Mouse (Mus musculus) heart, embryonic 15.5 days (tissue): ENCODE results near the gene Atg5. TPM values are rescaled to one million over a fixed set of nuclear protein-coding genes. Genes with fewer than 3 reads are reported as not detected.

ENCODE experiments used
- ATAC-seq: fragments of 200-750 bp; cut with Nextera tagmentation; replicated peaks from 2 replicates; pipeline ENCODE4 v1.8.0; 2017; ENCODE audit warnings: low read depth, moderate TSS enrichment; ENCODE audit not compliant: insufficient number of reproducible peaks, insufficient read depth, low FRiP score
- H3K27ac ChIP-seq: fragments of 300-500 bp; sonication (generic); 2 replicates; pipeline ENCODE4 v1.5.1; 2015; ENCODE audit warnings: mild to moderate bottlenecking, inconsistent platforms
- H3K27me3 ChIP-seq: fragments of 300-500 bp; sonication (generic); 2 replicates; pipeline ENCODE4 v1.6.1; 2015; ENCODE audit warnings: inconsistent platforms
- H3K36me3 ChIP-seq: fragments of 300-500 bp; sonication (generic); 2 replicates; pipeline ENCODE4 v1.6.1; 2015; ENCODE audit warnings: mild to moderate bottlenecking, inconsistent platforms
- H3K4me1 ChIP-seq: fragments of 300-500 bp; sonication (generic); replicated peaks from 2 replicates; pipeline ENCODE4 v1.6.1; 2015; ENCODE audit warnings: inconsistent platforms
- H3K4me2 ChIP-seq: fragments of 300-500 bp; sonication (generic); 2 replicates; pipeline ENCODE4 v1.6.1; 2015; ENCODE audit warnings: inconsistent platforms, mild to moderate bottlenecking, moderate library complexity
- H3K4me3 ChIP-seq: fragments of 300-500 bp; sonication (generic); 2 replicates; pipeline ENCODE4 v1.5.1; 2015; ENCODE audit warnings: mild to moderate bottlenecking, inconsistent platforms
- H3K9ac ChIP-seq: fragments of 300-500 bp; sonication (generic); 2 replicates; pipeline ENCODE4 v1.6.1; 2015; ENCODE audit warnings: mild to moderate bottlenecking, inconsistent platforms
- H3K9me3 ChIP-seq: fragments of 300-500 bp; sonication (generic); replicated peaks from 2 replicates; pipeline ENCODE4 v1.6.1; 2016; ENCODE audit warnings: inconsistent platforms
- WGBS: fragments of 180-500 bp; shearing (Covaris S2); methylation state at CpG from one replicate; pipeline ENCODE4 v1.1.7; 2015; ENCODE audit warnings: mixed read lengths; 5-methylcytosine and 5-hydroxymethylcytosine counted together
- polyA plus RNA-seq: library from polyadenylated mRNA; unstranded; fragments of >200 nt; fragmentation: Nextera tagmentation; extraction: Ambion mirVana; gene quantifications from 2 replicates; pipeline ENCODE4 v1.2.1, GENCODE M21; 2015

The Atg5 gene
- polyA plus RNA-seq, 1 experiment from 2014 or later = 23.5 TPM

DNA sequence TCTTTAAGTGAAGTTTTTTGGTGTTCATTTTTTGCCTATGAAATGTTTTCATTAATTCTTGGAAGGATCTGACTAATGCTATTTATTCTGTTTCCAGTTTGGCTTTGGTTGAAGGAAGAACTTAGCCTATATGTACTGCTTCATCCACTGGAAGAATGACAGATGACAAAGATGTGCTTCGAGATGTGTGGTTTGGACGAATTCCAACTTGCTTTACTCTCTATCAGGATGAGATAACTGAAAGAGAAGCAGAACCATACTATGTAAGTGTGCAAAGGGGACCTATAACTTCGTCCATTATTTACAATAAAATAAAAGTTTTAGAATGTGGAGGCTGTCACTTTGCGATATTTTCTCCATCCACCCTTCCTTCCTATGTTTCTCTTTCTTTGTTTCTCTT is 17.8 kb downstream of the Atg5 start:
- H3K4me3 ChIP-seq = no peak overlapping the region
- no peak overlapping the region for H3K4me2 ChIP-seq
- H3K27ac ChIP-seq = no peak overlapping the region
- 71% methylated on average over 4 of the region's 4 CpGs for WGBS
- peaks cover 21% of the 10 kb centered on the region; the same call in 1 of the 2 replicates for H3K36me3 ChIP-seq
- H3K4me1 ChIP-seq = peaks cover 5% of the 10 kb centered on the region
- no peak for ATAC-seq
- H3K9me3 ChIP-seq = no peaks in the 10 kb centered on the region
- no peaks in the 10 kb centered on the region for H3K27me3 ChIP-seq
- H3K9ac ChIP-seq = no peak overlapping the region

GRCm38 (mm10) chr10:44290876-44291275 is 22.7 kb downstream of the Atg5 start:
- Histone ChIP-seq H3K36me3 (peaks cover 27% of the 10 kb centered on the region; the same call in 1 of the 2 replicates), H3K4me3 (no peak overlapping the region), H3K27me3 (no peaks in the 10 kb centered on the region), H3K9ac (no peak overlapping the region), H3K4me2 (no peak overlapping the region), H3K27ac (no peak overlapping the region), H3K4me1 (no peaks in the 10 kb centered on the region), H3K9me3 (no peaks in the 10 kb centered on the region)
- no peak for ATAC-seq
- 88% methylated on average over 2 of the region's 2 CpGs for WGBS

DNA sequence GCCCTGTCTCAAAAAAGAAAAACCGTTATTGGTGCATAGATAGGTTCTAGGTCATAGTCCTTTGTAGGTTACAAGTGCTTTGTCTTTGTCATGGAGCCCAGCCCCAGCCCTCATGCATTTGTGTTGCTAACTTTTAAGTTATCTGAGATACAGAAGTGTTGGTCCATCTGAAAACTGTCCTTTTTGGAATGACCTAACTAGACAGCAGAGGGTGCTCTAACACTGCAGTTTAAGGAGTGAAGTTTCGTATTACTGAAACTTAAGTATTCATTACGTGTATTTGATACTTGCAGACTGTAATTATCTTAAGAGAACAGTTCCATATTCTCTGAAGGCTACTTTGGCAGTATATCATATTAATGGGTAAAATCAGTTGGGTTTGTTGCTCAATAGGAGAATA is 24.0 kb downstream of the Atg5 start:
- Histone ChIP-seq H3K36me3 (peaks cover 18% of the 10 kb centered on the region; the same call in 1 of the 2 replicates), H3K4me1 (no peaks in the 10 kb centered on the region), H3K4me2 (no peak overlapping the region), H3K9ac (no peak overlapping the region), H3K4me3 (no peak overlapping the region), H3K27me3 (no peaks in the 10 kb centered on the region), H3K27ac (no peak overlapping the region), H3K9me3 (no peaks in the 10 kb centered on the region)
- ATAC-seq = no peak
- WGBS = 51% methylated on average over 3 of the region's 3 CpGs

DNA sequence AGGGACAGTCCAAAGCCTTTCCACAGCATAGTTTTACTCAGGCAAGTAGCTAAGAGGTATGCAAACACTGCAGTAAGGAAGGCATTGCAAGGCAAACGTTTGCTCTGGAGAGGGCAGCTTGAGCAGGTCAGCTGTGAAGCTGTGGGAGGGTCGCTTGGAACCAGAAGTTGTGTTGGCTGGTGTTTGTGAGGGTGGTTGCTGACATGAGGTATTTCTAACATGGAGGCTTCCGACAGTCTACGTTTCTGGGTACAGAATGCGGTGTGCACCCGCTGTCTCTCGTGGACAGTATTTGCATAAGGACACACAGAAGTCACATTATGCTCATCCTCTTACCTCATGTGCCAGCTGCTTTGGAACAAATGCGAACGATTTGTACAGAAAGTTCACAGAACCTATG is 31.0 kb downstream of the Atg5 start:
- Histone ChIP-seq H3K4me2 (no peak overlapping the region), H3K36me3 (peaks cover 6% of the 10 kb centered on the region), H3K27ac (no peak overlapping the region), H3K4me3 (no peak overlapping the region), H3K9me3 (no peaks in the 10 kb centered on the region), H3K4me1 (no peaks in the 10 kb centered on the region), H3K27me3 (no peaks in the 10 kb centered on the region), H3K9ac (no peak overlapping the region)
- 77% methylated on average over 9 of the region's 9 CpGs for WGBS
- ATAC-seq = no peak

DNA sequence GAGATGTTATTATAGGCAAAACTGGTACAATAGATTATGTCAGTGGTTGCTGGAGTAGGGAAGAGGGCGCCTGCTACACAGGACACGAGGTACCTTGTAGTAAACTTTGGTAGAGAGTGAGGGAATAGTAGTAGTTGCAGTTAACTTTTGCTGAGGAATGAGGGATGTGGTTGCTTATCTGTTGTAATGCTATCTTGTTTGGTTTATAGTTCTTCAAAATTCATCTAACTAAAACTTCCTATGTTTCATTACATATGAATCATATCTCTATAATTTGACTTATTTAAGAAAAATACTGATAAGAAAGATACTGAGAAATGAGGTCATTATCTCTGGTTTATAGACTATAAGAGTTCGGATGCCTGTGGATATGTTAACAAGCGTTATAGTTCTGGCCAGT is 31.9 kb downstream of the Atg5 start:
- Histone ChIP-seq H3K36me3 (peaks cover 9% of the 10 kb centered on the region), H3K27ac (no peak overlapping the region), H3K4me1 (no peaks in the 10 kb centered on the region), H3K9ac (no peak overlapping the region), H3K27me3 (no peaks in the 10 kb centered on the region), H3K9me3 (no peaks in the 10 kb centered on the region), H3K4me3 (no peak overlapping the region), H3K4me2 (no peak overlapping the region)
- no peak for ATAC-seq
- WGBS = 80% methylated on average over 4 of the region's 4 CpGs

DNA sequence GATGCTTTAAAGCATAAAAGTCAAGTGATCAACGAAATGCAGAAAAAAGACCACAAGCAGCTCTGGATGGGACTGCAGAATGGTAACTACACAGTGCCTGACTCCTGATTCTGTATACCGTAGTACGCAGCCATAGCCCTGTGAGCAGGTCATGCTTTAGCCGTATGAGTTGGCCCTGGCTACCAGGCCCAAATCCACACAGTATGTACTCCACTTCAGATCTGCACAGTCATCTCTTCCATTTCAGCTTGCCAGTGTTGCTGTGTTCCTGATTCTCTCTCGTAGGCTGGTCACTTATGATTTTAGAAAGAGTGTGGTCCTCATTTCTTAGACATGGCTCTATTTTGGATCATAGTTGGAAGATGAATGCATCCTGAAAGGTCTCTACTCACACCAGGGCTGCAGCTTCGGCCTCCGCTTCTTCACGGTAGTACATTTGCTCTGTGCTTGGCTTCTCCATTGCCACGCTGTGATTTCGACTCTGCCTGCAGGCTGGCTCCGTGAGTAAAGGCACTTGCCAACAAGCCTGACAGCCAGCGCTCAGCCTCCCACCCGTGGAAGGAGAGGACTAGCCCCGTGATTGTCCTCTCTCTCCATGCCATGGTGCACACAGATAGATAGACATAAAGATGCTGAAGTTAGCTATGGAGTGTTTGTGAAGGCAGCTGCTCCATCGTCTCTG is 35.6 kb downstream of the Atg5 start:
- H3K27me3 ChIP-seq = no peaks in the 10 kb centered on the region
- no peak overlapping the region for H3K4me2 ChIP-seq
- H3K36me3 ChIP-seq = peaks cover 6% of the 10 kb centered on the region
- ATAC-seq = no peak
- H3K9ac ChIP-seq = no peak overlapping the region
- WGBS = 91% methylated on average over 15 of the region's 15 CpGs
- no peaks in the 10 kb centered on the region for H3K9me3 ChIP-seq
- peaks cover 6% of the 10 kb centered on the region; the same call in 1 of the 2 replicates for H3K4me1 ChIP-seq
- no peak overlapping the region for H3K4me3 ChIP-seq
- H3K27ac ChIP-seq = no peak overlapping the region

DNA sequence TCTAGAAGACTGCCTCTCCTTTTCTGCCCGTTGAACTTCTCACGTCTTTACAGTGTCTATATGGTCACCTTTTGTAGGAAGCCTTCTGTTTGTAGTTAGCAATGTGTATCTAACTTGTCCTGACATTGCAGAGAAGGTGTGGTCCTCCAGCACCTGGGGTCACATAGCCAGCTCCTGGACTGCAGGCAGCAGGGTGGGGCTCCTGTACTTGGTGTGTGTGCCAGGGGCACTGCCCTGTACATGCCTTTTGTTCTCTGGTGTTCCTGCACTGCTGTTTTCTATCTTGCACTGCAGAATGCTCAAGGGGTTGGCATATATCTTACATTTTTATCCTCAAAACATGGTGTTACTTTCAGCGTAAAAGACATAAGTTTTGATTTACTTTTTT is 36.2 kb downstream of the Atg5 start:
- H3K4me1 ChIP-seq = peaks cover 6% of the 10 kb centered on the region; the same call in 1 of the 2 replicates
- no peak overlapping the region for H3K4me3 ChIP-seq
- no peak overlapping the region for H3K4me2 ChIP-seq
- peaks cover 6% of the 10 kb centered on the region for H3K36me3 ChIP-seq
- H3K9me3 ChIP-seq = no peaks in the 10 kb centered on the region
- no peaks in the 10 kb centered on the region for H3K27me3 ChIP-seq
- no peak overlapping the region for H3K9ac ChIP-seq
- 95% methylated on average over 3 of the region's 3 CpGs for WGBS
- no peak for ATAC-seq
- H3K27ac ChIP-seq = no peak overlapping the region

GRCm38 (mm10) chr10:44304845-44305244 is 36.7 kb downstream of the Atg5 start:
- no peak for ATAC-seq
- Histone ChIP-seq H3K9ac (no peak overlapping the region), H3K36me3 (peaks cover 6% of the 10 kb centered on the region), H3K4me2 (no peak overlapping the region), H3K9me3 (no peaks in the 10 kb centered on the region), H3K27ac (no peak overlapping the region), H3K4me1 (peaks cover 6% of the 10 kb centered on the region; the same call in 1 of the 2 replicates), H3K27me3 (no peaks in the 10 kb centered on the region), H3K4me3 (no peak overlapping the region)
- WGBS = 86% methylated on average over 3 of the region's 3 CpGs

DNA sequence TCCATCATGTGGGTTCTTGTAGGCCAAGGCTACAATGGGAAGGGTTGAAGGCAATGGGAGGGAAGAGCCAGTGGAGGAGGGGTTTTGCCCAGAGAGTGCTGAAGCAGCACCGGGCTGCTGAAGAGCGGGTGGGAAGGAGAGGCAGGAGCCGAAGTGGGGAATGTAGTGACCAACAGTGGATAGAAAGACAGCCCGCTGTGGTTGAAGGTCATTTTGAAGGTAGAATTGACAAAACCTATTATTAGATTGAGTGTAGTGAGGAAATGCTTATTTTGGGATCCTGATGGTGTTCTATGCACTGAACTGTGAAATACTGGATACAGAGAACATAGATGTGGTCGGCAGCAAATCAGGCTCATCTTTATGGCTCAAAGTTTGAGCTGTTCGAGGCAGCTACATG is 38.1 kb downstream of the Atg5 start:
- H3K4me3 ChIP-seq = no peak overlapping the region
- ATAC-seq = no peak
- no peak overlapping the region for H3K9ac ChIP-seq
- H3K36me3 ChIP-seq = peaks cover 6% of the 10 kb centered on the region
- no peak overlapping the region for H3K4me2 ChIP-seq
- peaks cover 6% of the 10 kb centered on the region; the same call in 1 of the 2 replicates for H3K4me1 ChIP-seq
- H3K9me3 ChIP-seq = no peaks in the 10 kb centered on the region
- 67% methylated on average over 6 of the region's 6 CpGs for WGBS
- no peaks in the 10 kb centered on the region for H3K27me3 ChIP-seq
- H3K27ac ChIP-seq = no peak overlapping the region

- peaks cover 6% of the 10 kb centered on the region for H3K36me3 ChIP-seq
- no peak overlapping the region for H3K9ac ChIP-seq
- H3K9me3 ChIP-seq = no peaks in the 10 kb centered on the region
- H3K27me3 ChIP-seq = no peaks in the 10 kb centered on the region
- no peak for ATAC-seq
- no peak overlapping the region for H3K4me3 ChIP-seq
- no peak overlapping the region for H3K27ac ChIP-seq
- no peak overlapping the region for H3K4me2 ChIP-seq
- H3K4me1 ChIP-seq = peaks cover 6% of the 10 kb centered on the region; the same call in 1 of the 2 replicates
Observed at GRCm38 (mm10) chr10:44308280-44308679, 40.1 kb downstream of the Atg5 start.

DNA sequence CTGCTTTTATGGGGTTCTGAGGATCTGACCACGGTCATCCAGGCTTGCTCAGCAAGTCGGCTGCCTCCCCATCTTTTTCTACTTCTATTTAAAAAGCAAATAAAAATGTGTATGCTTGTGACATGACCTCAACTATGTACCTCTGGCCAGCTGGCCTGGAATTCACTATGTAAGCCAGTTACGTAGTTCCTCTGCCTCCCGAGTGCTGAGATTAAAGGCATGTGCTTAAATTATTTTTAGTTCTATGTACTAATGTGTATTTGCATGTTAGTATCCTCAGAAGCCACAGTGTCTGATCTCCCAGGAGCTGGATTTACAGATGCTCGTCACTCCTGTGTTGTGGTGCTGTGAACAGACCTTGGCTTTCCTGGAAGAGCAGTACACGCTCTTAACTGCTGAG is 41.1 kb downstream of the Atg5 start:
- no peak overlapping the region for H3K4me2 ChIP-seq
- peaks cover 2% of the 10 kb centered on the region; the same call in 1 of the 2 replicates for H3K36me3 ChIP-seq
- H3K9ac ChIP-seq = no peak overlapping the region
- H3K9me3 ChIP-seq = no peaks in the 10 kb centered on the region
- H3K27me3 ChIP-seq = no peaks in the 10 kb centered on the region
- H3K4me3 ChIP-seq = no peak overlapping the region
- H3K27ac ChIP-seq = no peak overlapping the region
- H3K4me1 ChIP-seq = peaks cover 6% of the 10 kb centered on the region; the same call in 1 of the 2 replicates
- no peak for ATAC-seq
- 71% methylated on average over 6 of the region's 6 CpGs for WGBS

DNA sequence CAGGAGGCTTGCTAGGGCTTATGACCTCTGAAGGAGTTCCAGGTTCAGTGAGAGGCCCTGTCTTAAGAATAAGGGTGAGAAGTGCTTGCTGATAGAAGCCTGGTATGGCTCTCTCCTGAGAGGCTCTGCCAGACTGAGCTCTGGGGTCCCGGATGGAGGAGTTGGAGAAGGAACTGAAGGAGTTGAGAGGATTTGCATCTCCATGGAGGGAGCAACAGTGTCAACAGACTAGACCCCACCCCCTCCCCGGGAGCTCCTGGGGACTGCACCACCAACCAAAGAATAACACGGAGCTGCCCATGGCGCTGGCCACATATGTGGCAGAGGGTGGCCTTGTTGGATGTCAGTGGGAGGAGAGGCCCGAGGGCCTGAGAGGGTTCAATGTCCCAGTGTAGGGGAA is 47.1 kb downstream of the Atg5 start:
- no peaks in the 10 kb centered on the region for H3K36me3 ChIP-seq
- ATAC-seq = no peak
- 45% methylated on average over 5 of the region's 5 CpGs for WGBS

More for the DNA sequence above, 47.1 kb downstream of the Atg5 start:
- no peak overlapping the region for H3K4me3 ChIP-seq
- no peaks in the 10 kb centered on the region for H3K27me3 ChIP-seq
- H3K4me2 ChIP-seq = no peak overlapping the region
- H3K9me3 ChIP-seq = no peaks in the 10 kb centered on the region
- no peak overlapping the region for H3K27ac ChIP-seq
- no peak overlapping the region for H3K9ac ChIP-seq
- 0 out of 2 replicates have a peak, but pooled peaks cover 3% of the 10 kb centered on the region for H3K4me1 ChIP-seq
